Mouse (Mus musculus): Measurements from ENCODE around the gene Slc28a2. TPM values are rescaled to one million over a fixed set of nuclear protein-coding genes. Genes with fewer than 3 reads are reported as not detected.
"Not testable (repeated sequence)": the region's sequence is repeated elsewhere in the genome, so short reads cannot be mapped to it uniquely, and the experiment has no call there.

Gene Slc28a2
- total and polyA plus RNA-seq, 3 experiments, result 17.6 to 20.7 (median 20.4) TPM

- H3K27me3 ChIP-seq (ENCODE audit: control insufficient read depth, insufficient read depth, low read length), result no peaks in the 10 kb centered on the region
- intact Hi-C loops (cut with DNase I), result loop anchor here (1.0 to 10.0 kb wide), 5 partner anchors 46 to 244 kb away; partner anchors contain the start of gene Slc28a2
- no peaks in the 10 kb centered on the region for H3K79me2 ChIP-seq (replicated peaks; ENCODE audit: control insufficient read depth, insufficient read depth, low read length)
- DNase-seq, result peak; percentile 64 to 69
- no peak for TF ChIP-seq EP300 (IDR thresholded peaks at IDR 0.05; ENCODE audit: insufficient read depth, low read depth, low read length)
- peak; percentile 97 for TF ChIP-seq CTCF (IDR thresholded peaks at IDR 0.05)
- H3K27ac ChIP-seq, result peak overlapping the region; percentile 94
- H3K36me3 ChIP-seq (ENCODE audit: control insufficient read depth, insufficient read depth, low read length), result no peaks in the 10 kb centered on the region
- 4% methylated on average over 11 of the region's 11 CpGs for WGBS
- H3K4me1 ChIP-seq (ENCODE audit: control insufficient read depth, insufficient read depth, low read length), result peaks cover 7% of the 10 kb centered on the region
- H3K4me3 ChIP-seq, result peak overlapping the region; percentile 32; the same call in 1 of the 2 replicates
- peak overlapping the region; percentile 44 for H3K9ac ChIP-seq (ENCODE audit: low read depth, low read length)
Observed at GRCm38 (mm10) chr2:122380768-122381311, 45.4 kb upstream of the Slc28a2 start.

DNA sequence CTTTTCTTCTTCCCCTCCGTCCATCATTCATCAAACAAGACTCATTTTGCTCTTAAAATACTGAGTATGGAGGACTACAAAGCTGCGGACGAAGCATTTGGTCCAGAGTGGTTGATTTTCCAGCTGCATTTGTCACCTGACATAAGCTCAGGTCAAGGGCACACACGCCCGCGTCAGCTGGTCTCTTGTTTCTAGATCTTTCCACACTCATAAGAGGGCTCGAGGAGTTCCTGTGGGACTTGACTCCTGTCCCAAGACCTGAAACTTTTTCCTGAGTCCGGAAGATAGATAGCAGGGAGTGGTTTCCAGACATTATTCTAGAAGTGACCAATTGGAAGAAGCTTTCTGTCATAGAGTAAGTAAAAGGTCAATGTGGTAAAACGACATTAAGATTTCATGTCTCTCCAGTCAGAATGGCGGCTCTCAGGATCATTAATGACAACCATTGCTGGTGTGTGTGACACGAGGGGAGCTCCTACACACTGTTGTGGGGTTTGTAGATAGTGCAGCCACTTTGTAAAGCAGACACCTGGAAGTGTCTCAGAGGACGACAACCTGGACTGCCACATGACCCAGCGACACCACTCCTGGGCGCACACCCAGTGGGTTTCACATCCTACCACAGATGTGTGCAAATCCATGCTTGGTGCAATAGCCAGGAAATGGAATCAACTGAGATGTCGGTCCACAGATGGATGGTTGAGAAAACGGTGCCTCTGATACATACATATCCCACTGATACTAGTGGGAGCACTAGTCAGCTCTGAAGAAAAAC lies 44.8 kb upstream of the Slc28a2 start:
- H3K4me3 ChIP-seq, result peak overlapping the region; percentile 32; the same call in 1 of the 2 replicates
- 43% methylated on average over 16 of the region's 16 CpGs for WGBS
- no peaks in the 10 kb centered on the region for H3K79me2 ChIP-seq (replicated peaks; ENCODE audit: control insufficient read depth, insufficient read depth, low read length)

DNA sequence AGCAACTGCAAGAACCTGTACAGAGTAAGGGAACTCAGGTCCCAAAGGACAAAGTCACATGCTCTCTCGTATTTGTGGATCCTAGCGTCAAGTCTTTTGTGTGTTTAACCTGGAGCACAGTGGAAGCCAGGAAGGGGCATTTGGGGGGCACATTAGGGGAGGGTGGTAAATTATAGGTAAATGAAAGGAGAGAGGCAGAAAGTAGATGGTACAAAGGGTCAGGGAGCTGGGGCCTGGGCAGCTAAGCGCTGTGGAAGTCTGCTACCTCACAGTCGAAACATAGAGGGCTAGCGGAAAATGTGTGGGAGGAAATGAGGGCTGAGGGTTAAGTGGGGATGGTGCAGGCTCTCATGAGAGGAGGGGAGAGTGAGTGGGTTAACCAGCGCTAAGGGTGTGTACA lies 44.2 kb upstream of the Slc28a2 start:
- intact Hi-C loops (cut with DNase I), result loop anchor here (5.0 to 10.0 kb wide), 2 partner anchors 45 to 243 kb away; partner anchors contain the start of gene Slc28a2
- peak overlapping the region; percentile 85 for H3K27ac ChIP-seq
- no peak for DNase-seq
- no peak overlapping the region for H3K9ac ChIP-seq (ENCODE audit: low read depth, low read length)
- 64% methylated on average over 6 of the region's 6 CpGs for WGBS
- H3K27me3 ChIP-seq (ENCODE audit: control insufficient read depth, insufficient read depth, low read length), result no peaks in the 10 kb centered on the region
- no peaks in the 10 kb centered on the region for H3K79me2 ChIP-seq (replicated peaks; ENCODE audit: control insufficient read depth, insufficient read depth, low read length)
- peaks cover 7% of the 10 kb centered on the region for H3K4me1 ChIP-seq (ENCODE audit: control insufficient read depth, insufficient read depth, low read length)
- H3K36me3 ChIP-seq (ENCODE audit: control insufficient read depth, insufficient read depth, low read length), result no peaks in the 10 kb centered on the region
- no peak overlapping the region for H3K4me3 ChIP-seq
- TF ChIP-seq EP300 (IDR thresholded peaks at IDR 0.05; ENCODE audit: insufficient read depth, low read depth, low read length), result no peak
- no peak for TF ChIP-seq POLR2A (IDR thresholded peaks at IDR 0.05; ENCODE audit: insufficient read depth, low read depth, low read length)
- no peak for TF ChIP-seq CTCF (IDR thresholded peaks at IDR 0.05)

More for the DNA sequence above, 44.8 kb upstream of the Slc28a2 start:
- Histone ChIP-seq H3K9ac (ENCODE audit: low read depth, low read length) (no peak overlapping the region), H3K27ac (peak overlapping the region; percentile 94), H3K36me3 (ENCODE audit: control insufficient read depth, insufficient read depth, low read length) (no peaks in the 10 kb centered on the region), H3K27me3 (ENCODE audit: control insufficient read depth, insufficient read depth, low read length) (no peaks in the 10 kb centered on the region), H3K4me1 (ENCODE audit: control insufficient read depth, insufficient read depth, low read length) (peaks cover 7% of the 10 kb centered on the region)
- peak; percentile 56 to 75 for DNase-seq
- intact Hi-C loops (cut with DNase I), result loop anchor here (1.0 to 10.0 kb wide), 5 partner anchors 46 to 243 kb away; partner anchors contain the start of gene Slc28a2
- TF ChIP-seq EP300 (IDR thresholded peaks at IDR 0.05; ENCODE audit: insufficient read depth, low read depth, low read length), result peak; percentile 86; the same call in 1 of the 2 replicates
- TF ChIP-seq POLR2A (IDR thresholded peaks at IDR 0.05; ENCODE audit: insufficient read depth, low read depth, low read length), result 0 out of 2 replicates have a peak, but pooled peaks have one; percentile 34
- TF ChIP-seq CTCF (IDR thresholded peaks at IDR 0.05), result no peak

DNA sequence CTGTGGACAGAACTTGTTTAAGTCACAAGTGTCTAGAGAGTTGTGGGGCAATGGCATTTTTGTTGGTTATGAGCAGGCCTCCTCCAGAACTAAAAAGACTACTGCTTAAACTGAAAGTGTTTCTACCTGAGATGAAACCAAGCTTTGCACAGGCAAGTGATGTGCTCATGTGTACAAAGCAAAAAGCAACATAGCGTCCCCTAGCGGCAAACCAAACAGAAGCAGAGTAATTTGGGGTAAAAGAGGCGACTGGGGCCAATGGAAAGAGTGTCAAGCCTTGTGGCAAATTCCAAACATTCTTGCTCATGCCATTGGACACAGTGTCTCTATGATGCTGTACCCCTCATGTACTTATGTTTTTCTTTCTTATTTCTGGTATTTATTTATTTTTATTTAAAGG lies 41.2 kb upstream of the Slc28a2 start:
- intact Hi-C loops (cut with DNase I), result loop anchor here (2.0 to 10.0 kb wide), 2 partner anchors 24 to 240 kb away; no protein-coding TSS in a partner anchor
- TF ChIP-seq POLR2A (IDR thresholded peaks at IDR 0.05; ENCODE audit: insufficient read depth, low read depth, low read length), result no peak
- no peak for TF ChIP-seq EP300 (IDR thresholded peaks at IDR 0.05; ENCODE audit: insufficient read depth, low read depth, low read length)
- no peak for TF ChIP-seq CTCF (IDR thresholded peaks at IDR 0.05)
- Histone ChIP-seq H3K4me3 (no peak overlapping the region), H3K4me1 (ENCODE audit: control insufficient read depth, insufficient read depth, low read length) (peaks cover 12% of the 10 kb centered on the region), H3K79me2 (replicated peaks; ENCODE audit: control insufficient read depth, insufficient read depth, low read length) (no peaks in the 10 kb centered on the region), H3K27ac (no peak overlapping the region), H3K27me3 (ENCODE audit: control insufficient read depth, insufficient read depth, low read length) (no peaks in the 10 kb centered on the region), H3K36me3 (ENCODE audit: control insufficient read depth, insufficient read depth, low read length) (no peaks in the 10 kb centered on the region), H3K9ac (ENCODE audit: low read depth, low read length) (no peak overlapping the region)
- WGBS, result 48% methylated on average over 3 of the region's 3 CpGs
- no peak for DNase-seq

DNA sequence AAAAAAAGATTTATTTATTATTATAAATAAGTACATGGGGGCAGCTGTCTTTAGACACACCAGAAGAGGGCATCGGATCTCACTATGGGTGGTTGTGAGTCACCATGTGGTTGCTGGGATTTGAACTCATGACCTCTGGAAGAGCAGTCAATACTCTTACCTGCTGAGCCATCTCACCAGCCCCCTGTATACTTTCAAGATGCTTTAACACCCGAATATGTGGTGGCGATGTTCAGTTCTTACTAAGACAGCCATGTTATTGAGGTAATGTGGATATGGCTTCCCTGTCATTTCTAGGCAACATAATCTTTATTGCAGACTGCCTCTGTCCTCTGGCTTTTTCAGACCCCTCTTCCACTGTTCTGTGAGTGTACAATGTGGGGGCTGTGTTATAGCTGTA lies 39.1 kb upstream of the Slc28a2 start:
- H3K27me3 ChIP-seq (ENCODE audit: control insufficient read depth, insufficient read depth, low read length); H3K4me3 ChIP-seq; DNase-seq; H3K79me2 ChIP-seq (replicated peaks; ENCODE audit: control insufficient read depth, insufficient read depth, low read length); H3K4me1 ChIP-seq (ENCODE audit: control insufficient read depth, insufficient read depth, low read length); H3K9ac ChIP-seq (ENCODE audit: low read depth, low read length); H3K27ac ChIP-seq; H3K36me3 ChIP-seq (ENCODE audit: control insufficient read depth, insufficient read depth, low read length): not testable (repeated sequence)
- WGBS, result 88% methylated on average over 3 of the region's 3 CpGs
- intact Hi-C loops (cut with DNase I), result loop anchor here (10.0 kb wide), 1 partner anchor 238 kb away; no protein-coding TSS in a partner anchor

- Histone ChIP-seq H3K79me2 (replicated peaks; ENCODE audit: control insufficient read depth, insufficient read depth, low read length) (no peaks in the 10 kb centered on the region), H3K36me3 (ENCODE audit: control insufficient read depth, insufficient read depth, low read length) (no peaks in the 10 kb centered on the region), H3K9ac (ENCODE audit: low read depth, low read length) (no peak overlapping the region), H3K4me1 (ENCODE audit: control insufficient read depth, insufficient read depth, low read length) (no peaks in the 10 kb centered on the region; the same call in 1 of the 2 replicates), H3K27me3 (ENCODE audit: control insufficient read depth, insufficient read depth, low read length) (no peaks in the 10 kb centered on the region), H3K27ac (no peak overlapping the region), H3K4me3 (no peak overlapping the region)
- no peak for DNase-seq
- TF ChIP-seq POLR2A (IDR thresholded peaks at IDR 0.05; ENCODE audit: insufficient read depth, low read depth, low read length), result no peak
- no peak for TF ChIP-seq CTCF (IDR thresholded peaks at IDR 0.05)
- no peak for TF ChIP-seq EP300 (IDR thresholded peaks at IDR 0.05; ENCODE audit: insufficient read depth, low read depth, low read length)
- intact Hi-C loops (cut with DNase I), result no loop called here
- WGBS, result 88% methylated on average over 1 of the region's 1 CpGs
Observed at GRCm38 (mm10) chr2:122396150-122396549, 30.1 kb upstream of the Slc28a2 start.

All from heart, adult 2 months (tissue).